Mouse (Mus musculus) adrenal gland, adult 18-20 months (tissue): ENCODE measurements around the gene Atp23. TPM values are rescaled to one million over a fixed set of nuclear protein-coding genes. Genes with fewer than 3 reads are reported as not detected.
"Not testable (repeated sequence)": the region's sequence is repeated elsewhere in the genome, so short reads cannot be mapped to it uniquely, and the experiment has no call there.

Experiments used
- DNase-seq, 2 experiments: peaks; one replicate each; pipeline ENCODE4 v3.0.0; 2021 to 2022; ENCODE audit warnings: low spot score in 2 of 2
- total RNA-seq, 2 experiments: library from RNA; stranded (reverse); gene quantifications; 1 replicate in 1 of 2; 2 replicates in 1 of 2; pipeline ENCODE4 v1.2.3; 2021

The Atp23 gene
- total RNA-seq, 2 experiments from 2014 or later: 4.6 to 5.5 TPM

DNA sequence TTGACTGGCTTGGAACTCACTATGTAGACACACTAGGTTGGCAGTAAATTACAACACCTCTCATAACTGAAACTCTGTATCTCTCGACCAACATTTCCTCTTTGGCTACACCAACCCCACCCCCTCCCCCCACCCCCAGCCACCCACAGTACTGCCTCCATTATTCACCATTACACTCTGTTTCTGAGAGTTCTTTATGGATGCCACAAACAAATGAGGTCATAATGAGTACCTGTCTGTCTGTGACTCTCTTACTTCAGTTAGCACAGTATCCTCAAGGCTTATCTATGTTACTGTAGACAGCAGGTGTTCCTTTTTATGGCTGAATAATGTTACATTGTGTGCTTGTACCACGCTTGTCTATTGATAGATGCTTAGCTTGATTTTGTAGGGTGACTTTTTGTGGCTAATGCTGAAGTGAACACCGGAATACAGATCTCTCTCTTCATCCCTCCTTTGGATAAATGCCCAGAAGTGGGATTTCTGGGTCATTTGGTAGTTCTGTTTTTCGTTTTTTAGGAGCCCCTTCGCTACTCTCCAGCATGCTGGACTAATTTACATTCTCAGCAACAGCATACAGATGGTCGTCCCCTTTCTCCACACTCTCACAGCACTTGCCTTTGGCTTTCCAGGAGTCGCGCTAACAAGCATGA lies 73.1 kb downstream of the Atp23 start:
- no peak for DNase-seq

DNA sequence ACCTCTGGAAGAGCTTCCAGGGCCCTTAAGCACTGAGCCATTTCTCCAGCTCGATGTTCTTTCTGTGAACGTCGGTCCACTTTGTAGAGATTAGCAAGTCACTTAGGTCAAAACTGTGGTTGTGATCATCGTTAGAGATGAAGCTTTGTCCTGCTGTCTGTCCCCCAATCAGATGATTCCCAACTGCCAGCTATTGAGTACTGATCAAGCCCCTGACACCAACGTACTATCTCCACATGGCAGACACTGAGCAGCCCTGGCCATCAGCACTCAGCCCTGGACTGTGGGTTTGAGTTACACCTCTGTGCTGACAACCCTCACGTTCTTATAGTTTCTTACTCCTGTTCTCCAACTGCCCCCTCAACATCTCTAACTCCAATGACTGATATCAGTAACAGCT lies 74.2 kb downstream of the Atp23 start:
- DNase-seq: no peak

DNA sequence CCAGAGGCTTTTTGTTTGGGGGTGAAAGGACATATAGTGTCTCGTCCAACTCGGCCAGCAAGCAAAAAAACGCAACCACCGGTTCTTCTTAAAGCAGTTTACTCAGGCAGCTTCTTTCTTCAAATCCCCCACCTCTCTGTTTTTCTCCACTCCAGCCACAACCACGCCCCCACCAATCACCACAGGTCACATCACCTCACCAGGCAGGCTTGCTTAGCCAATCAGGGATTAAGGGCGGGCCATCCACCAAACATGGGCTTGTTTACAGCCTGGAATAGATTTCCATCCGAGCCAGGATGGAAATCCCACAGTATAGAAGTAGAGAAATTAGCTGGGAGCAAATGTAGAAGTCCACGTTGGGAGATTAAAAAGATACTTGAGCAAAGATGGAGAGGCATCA lies 74.9 kb downstream of the Atp23 start:
- not testable (repeated sequence) for DNase-seq

DNA sequence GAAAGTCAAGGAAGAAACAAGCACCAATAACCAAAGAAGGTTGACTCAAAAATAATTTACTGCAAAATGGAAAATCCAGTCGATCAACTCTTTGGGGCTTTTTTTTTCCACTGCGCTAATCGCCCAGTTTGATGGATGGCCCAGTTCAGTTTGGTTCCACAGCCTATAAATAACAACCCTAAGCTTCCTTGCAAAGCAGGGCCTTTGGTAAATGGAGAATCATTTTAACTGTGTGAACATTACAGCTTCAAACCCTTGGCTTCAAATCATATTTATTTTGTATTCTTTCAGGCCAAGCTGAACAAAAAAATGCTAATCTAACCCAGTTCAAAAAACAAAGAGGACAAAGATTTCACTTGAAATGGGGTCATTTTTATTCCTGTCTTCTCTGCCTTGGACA lies 78.7 kb downstream of the Atp23 start:
- DNase-seq: no peak

Other genes starting within 250 kb of the Atp23 start
- gene Ctdsp2, start 77.4 kb upstream of the Atp23 start, total RNA-seq: 10 to 100 TPM; 73.0 to 98.7 TPM
- 1 to 10 TPM in 1 of 2 experiments, under 1 TPM in 1; 0.67 to 5.5 TPM for gene Avil, start 99.4 kb upstream of the Atp23 start, total RNA-seq
- gene Tsfm, start 129.5 kb upstream of the Atp23 start, total RNA-seq: 10 to 100 TPM; 55.1 to 61.3 TPM
- gene Mettl1, start 140.1 kb upstream of the Atp23 start, total RNA-seq: 10 to 100 TPM; 16.0 to 18.2 TPM
- gene Eef1akmt3, start 140.2 kb upstream of the Atp23 start, total RNA-seq: under 1 TPM; 0.26 to 0.27 TPM
- gene Cyp27b1, start 146.9 kb upstream of the Atp23 start, total RNA-seq: under 1 TPM; 0.42 to 0.56 TPM
- 1 to 10 TPM; 6.3 to 6.8 TPM for gene March9, start 158.8 kb upstream of the Atp23 start, total RNA-seq
- 100 to 1,000 TPM; 138 to 172 TPM for gene Cdk4, start 162.2 kb upstream of the Atp23 start, total RNA-seq
- gene Tspan31, start 168.9 kb upstream of the Atp23 start, total RNA-seq: 100 to 1,000 TPM; 106 to 107 TPM
- gene Agap2, start 173.9 kb upstream of the Atp23 start, total RNA-seq: 1 to 10 TPM; 3.1 to 3.2 TPM
- 100 to 1,000 TPM; 114 to 147 TPM for gene Os9, start 219.8 kb upstream of the Atp23 start, total RNA-seq